Mouse (Mus musculus): ENCODE data around the gene Plcb1.

DNA sequence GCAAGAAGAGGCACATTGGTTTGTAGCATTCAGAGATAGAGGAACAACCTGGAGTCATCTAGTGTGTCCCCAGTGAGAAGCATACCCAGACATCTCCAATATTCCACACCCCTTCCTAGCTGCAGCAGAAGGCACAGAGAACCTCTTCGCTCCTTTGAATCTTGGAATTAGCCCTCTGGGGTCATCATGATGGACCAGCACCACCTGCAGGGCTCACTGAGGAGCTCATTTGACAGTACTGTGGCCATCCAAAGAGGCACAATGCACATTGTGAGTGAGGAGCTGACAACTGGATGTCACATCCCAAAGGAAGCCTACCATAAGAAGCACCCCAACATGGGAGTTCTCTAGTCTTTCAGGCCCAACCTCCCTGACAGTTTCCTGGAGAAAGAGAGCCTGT is 50.2 kb downstream of the Plcb1 start:
- no peak for TF ChIP-seq GATA1 (IDR thresholded peaks at IDR 0.05; ENCODE audit: low read length)
- TF ChIP-seq TAL1 (IDR thresholded peaks at IDR 0.05; ENCODE audit: low read length), result no peak
